Comparison of ENCODE assay signal across 35 mouse cellular contexts in the genomic region with DNA sequence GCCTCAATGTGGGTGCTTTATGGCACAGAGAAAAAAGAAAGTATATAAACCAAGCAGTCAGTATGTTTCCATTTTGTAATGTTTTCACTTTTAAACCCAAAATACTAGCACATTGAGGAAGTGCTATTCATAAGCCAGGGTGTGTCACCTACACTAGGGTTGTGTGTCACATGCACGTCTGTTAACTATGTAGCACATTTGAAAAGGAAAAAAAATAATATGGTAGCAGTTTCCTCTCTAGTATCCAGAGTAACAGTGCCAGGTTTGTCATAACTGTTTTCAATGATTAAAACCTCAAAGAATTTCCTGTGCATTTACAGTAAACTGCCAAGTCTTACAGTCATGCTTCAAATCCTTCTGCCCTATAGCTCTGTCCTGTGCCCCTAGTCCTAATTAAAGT.
DNase-seq lines count a peak whose midpoint lies in the region; ATAC-seq and TF ChIP-seq lines count a peak whose summit lies in the region.
"Had no signal": no experiment of that assay in that cellular context is flagged by ENCODE, and none has a peak within 500 bp of the region (broad histone marks: within the 10 kb centered on the region; RNA-seq: fewer than 3 reads in every experiment).

No protein-coding gene starts in this region.

- no peak for TF ChIP-seq POLR2A in CH12.LX (IDR thresholded peaks at IDR 0.05; ENCODE audit: low read depth, low read length)
- no peak for TF ChIP-seq POLR2A in embryonic fibroblast, embryonic 13.5 days (IDR thresholded peaks at IDR 0.05; ENCODE audit: low read depth, low read length)

- in situ Hi-C loops in CH12.LX (cut with MboI; ENCODE audit: low pct_ligation_motif_present, low pct_unique_long_range_greater_than_20kb, low sequenced_read_pairs): no loop called here

- H3K4me3 ChIP-seq in midbrain, embryonic 11.5 days (ENCODE audit: low read depth, low read length): no peak overlapping the region
- no peak overlapping the region for H3K4me3 ChIP-seq in midbrain, postnatal 0 days (ENCODE audit: low read depth, low read length)
- no peak overlapping the region for H3K4me3 ChIP-seq in CH12.LX (replicated peaks in 1 of 3; ENCODE audit: low read depth in 2 of 3, low read length in 2 of 3, poor library complexity in 1 of 3)
- no peak overlapping the region for H3K4me3 ChIP-seq in embryonic fibroblast, embryonic 13.5 days (ENCODE audit: insufficient read depth, low read length)
- H3K4me3 ChIP-seq: embryonic facial prominence, embryonic 13.5 days; forebrain, embryonic 12.5 days; heart, embryonic 12.5 days; kidney, embryonic 15.5 days; layer of hippocampus, adult 2 months; limb, embryonic 12.5 days; liver, embryonic 12.5 days; midbrain, embryonic 12.5 days; neural tube, embryonic 13.5 days had no signal

- 71% methylated on average over 1 of the region's 1 CpGs for WGBS in midbrain, embryonic 11.5 days
- 77% methylated on average over 1 of the region's 1 CpGs for WGBS in midbrain, postnatal 0 days

- ATAC-seq in midbrain, embryonic 11.5 days (ENCODE audit: low FRiP score): no peak
- ATAC-seq in midbrain, postnatal 0 days (ENCODE audit: low FRiP score): no peak
- peak; percentile 37 for ATAC-seq in megakaryocyte progenitor cell, adult 5-6 weeks (replicated peaks; ENCODE audit: poor library complexity)
- ATAC-seq: liver, embryonic 12.5 days; liver, postnatal 0 days; lung, postnatal 0 days had no signal

- no peaks in the 10 kb centered on the region for H3K27me3 ChIP-seq in midbrain, embryonic 11.5 days (ENCODE audit: control insufficient read depth, insufficient read depth, low read length)
- H3K27me3 ChIP-seq in midbrain, postnatal 0 days (ENCODE audit: insufficient read depth, low read length): no peaks in the 10 kb centered on the region
- H3K27me3 ChIP-seq in CH12.LX (replicated peaks): no peaks in the 10 kb centered on the region
- H3K27me3 ChIP-seq: embryonic facial prominence, embryonic 13.5 days; forebrain, embryonic 12.5 days; heart, embryonic 12.5 days; kidney, embryonic 15.5 days; limb, embryonic 12.5 days; liver, embryonic 12.5 days; midbrain, embryonic 12.5 days; neural tube, embryonic 13.5 days had no signal

- TF ChIP-seq EP300 in CH12.LX (IDR thresholded peaks at IDR 0.05; ENCODE audit: low read length): no peak

- peak; percentile 1 for DNase-seq in midbrain, embryonic 11.5 days (ENCODE audit: low spot score, missing footprints)
- DNase-seq in midbrain, postnatal 0 days (ENCODE audit: low spot score): no peak
- peak; percentile 3 for DNase-seq in CH12.LX (ENCODE audit: extremely low read depth)
- DNase-seq in adrenal gland, postnatal 14 days: no peak
- no peak for DNase-seq in heart, adult 8-10 months (ENCODE audit: low spot score)
- no peak for DNase-seq in layer of hippocampus, adult 9-11 months
- DNase-seq: adrenal gland, adult 8-10 months; cerebellum, adult 11 months; cerebellum, adult 9-10 months; cerebellum, postnatal 36 days; embryo, embryonic 11 days; gastrocnemius, postnatal 25 days; heart, adult 11 months; heart, postnatal 4 days; kidney, adult 18-20 months; kidney, postnatal 25 days; liver, postnatal 0 days; lung, postnatal 4 days; right cerebral cortex, postnatal 4 days; thymus, adult 18-20 months; thymus, postnatal 4 days had no signal

- no peaks in the 10 kb centered on the region for H3K79me2 ChIP-seq in CH12.LX (replicated peaks; ENCODE audit: control insufficient read depth, extremely low read depth, insufficient read depth, poor library complexity, severe bottlenecking)

- no peak for TF ChIP-seq RAD21 in CH12.LX (IDR thresholded peaks at IDR 0.05; ENCODE audit: low read depth, low read length)

- no peak overlapping the region for H3K4me2 ChIP-seq in midbrain, embryonic 11.5 days
- H3K4me2 ChIP-seq in midbrain, postnatal 0 days (ENCODE audit: low read depth, low read length, poor library complexity, severe bottlenecking): no peak overlapping the region
- H3K4me2 ChIP-seq in CH12.LX (ENCODE audit: insufficient read depth, low read depth, poor library complexity, severe bottlenecking): no peak overlapping the region
- H3K4me2 ChIP-seq: embryonic facial prominence, embryonic 13.5 days; forebrain, embryonic 12.5 days; heart, embryonic 12.5 days; hindbrain, embryonic 14.5 days; kidney, embryonic 15.5 days; limb, embryonic 12.5 days; liver, embryonic 12.5 days; midbrain, embryonic 12.5 days; neural tube, embryonic 13.5 days had no signal

- no peak for TF ChIP-seq CTCF in midbrain, postnatal 0 days (IDR thresholded peaks at IDR 0.05)
- TF ChIP-seq CTCF in CH12.LX (conservative IDR thresholded peaks at IDR 0.05 in 1 of 2, IDR thresholded peaks at IDR 0.05 in 1 of 2; ENCODE audit: low read depth in 2 of 2, low read length in 2 of 2): no peak
- no peak for TF ChIP-seq CTCF in embryonic fibroblast, embryonic 13.5 days (IDR thresholded peaks at IDR 0.05; ENCODE audit: borderline replicate concordance, insufficient read depth, low read length)

- no peak overlapping the region for H3K27ac ChIP-seq in midbrain, embryonic 11.5 days (ENCODE audit: low read depth, low read length)
- no peak overlapping the region for H3K27ac ChIP-seq in midbrain, postnatal 0 days (ENCODE audit: low read depth, low read length)
- H3K27ac ChIP-seq in CH12.LX (ENCODE audit: insufficient read depth, low read depth): no peak overlapping the region
- H3K27ac ChIP-seq in embryonic fibroblast, embryonic 13.5 days (ENCODE audit: insufficient read depth, low read length): peak overlapping the region; percentile 80
- H3K27ac ChIP-seq: embryonic facial prominence, embryonic 13.5 days; forebrain, embryonic 12.5 days; hindbrain, embryonic 14.5 days; kidney, embryonic 15.5 days; layer of hippocampus, adult 2 months; limb, embryonic 12.5 days; liver, embryonic 12.5 days; midbrain, embryonic 12.5 days; neural tube, embryonic 13.5 days; stomach, postnatal 0 days had no signal

- no peaks in the 10 kb centered on the region for H3K36me3 ChIP-seq in midbrain, embryonic 11.5 days (ENCODE audit: control insufficient read depth, insufficient read depth, low read length)
- no peaks in the 10 kb centered on the region for H3K36me3 ChIP-seq in midbrain, postnatal 0 days (ENCODE audit: insufficient read depth, low read length)
- H3K36me3 ChIP-seq in CH12.LX (replicated peaks in 1 of 2; ENCODE audit: control insufficient read depth in 1 of 2, insufficient read depth in 1 of 2, low read length in 1 of 2): no peaks in the 10 kb centered on the region
- H3K36me3 ChIP-seq: embryonic facial prominence, embryonic 13.5 days; forebrain, embryonic 12.5 days; heart, embryonic 12.5 days; kidney, embryonic 15.5 days; limb, embryonic 12.5 days; liver, embryonic 12.5 days; midbrain, embryonic 12.5 days; neural tube, embryonic 13.5 days had no signal

- no peaks in the 10 kb centered on the region for H3K9me3 ChIP-seq in midbrain, embryonic 11.5 days (ENCODE audit: control insufficient read depth, low read length)
- H3K9me3 ChIP-seq in midbrain, postnatal 0 days (ENCODE audit: low read length): 0 out of 2 replicates have a peak, but pooled peaks cover 3% of the 10 kb centered on the region
- H3K9me3 ChIP-seq in CH12.LX (replicated peaks; ENCODE audit: low read length): no peaks in the 10 kb centered on the region
- H3K9me3 ChIP-seq: embryonic facial prominence, embryonic 13.5 days; heart, embryonic 12.5 days; kidney, embryonic 15.5 days; limb, embryonic 12.5 days; liver, embryonic 12.5 days; midbrain, embryonic 12.5 days; neural tube, embryonic 13.5 days had no signal

- H3K9ac ChIP-seq in midbrain, embryonic 11.5 days (ENCODE audit: low read length): no peak overlapping the region
- H3K9ac ChIP-seq in midbrain, postnatal 0 days (replicated peaks; ENCODE audit: low read length, poor library complexity, severe bottlenecking): no peak overlapping the region
- no peak overlapping the region for H3K9ac ChIP-seq in CH12.LX (ENCODE audit: insufficient read depth, low read depth)
- H3K9ac ChIP-seq: embryonic facial prominence, embryonic 13.5 days; forebrain, embryonic 12.5 days; heart, embryonic 12.5 days; hindbrain, embryonic 14.5 days; kidney, embryonic 15.5 days; limb, embryonic 12.5 days; liver, embryonic 12.5 days; liver, postnatal 0 days; midbrain, embryonic 12.5 days; neural tube, embryonic 13.5 days had no signal

- H3K4me1 ChIP-seq in midbrain, embryonic 11.5 days (ENCODE audit: control insufficient read depth, insufficient read depth, low read length): no peaks in the 10 kb centered on the region
- no peaks in the 10 kb centered on the region for H3K4me1 ChIP-seq in midbrain, postnatal 0 days (ENCODE audit: insufficient read depth, low read length)
- H3K4me1 ChIP-seq in CH12.LX (ENCODE audit: control insufficient read depth in 1 of 2, insufficient read depth in 2 of 2): peaks cover 0 to 17% of the 10 kb centered on the region in 2 experiments; a peak in 2 of 4 replicates
- H3K4me1 ChIP-seq in embryonic fibroblast, embryonic 13.5 days (ENCODE audit: control insufficient read depth, insufficient read depth, low read length): peaks cover 7% of the 10 kb centered on the region
- H3K4me1 ChIP-seq: forebrain, embryonic 12.5 days; heart, embryonic 12.5 days; kidney, embryonic 15.5 days; liver, embryonic 12.5 days; midbrain, embryonic 12.5 days; neural tube, embryonic 13.5 days had no signal

- dilution Hi-C loops in CH12.LX (cut with MboI; ENCODE audit: extremely low pct_ligation_motif_present, extremely low pct_unique_long_range_greater_than_20kb, low sequenced_read_pairs): no loop called here

TF ChIP-seq in CH12.LX, 34 proteins besides CTCF, POLR2A, EP300 and RAD21:
- TF ChIP-seq GABPA (IDR thresholded peaks at IDR 0.05; ENCODE audit: insufficient replicate concordance, low read depth, low read length) (no peak), ZC3H11A (IDR thresholded peaks at IDR 0.05; ENCODE audit: low read depth, low read length) (no peak), ZNF384 (IDR thresholded peaks at IDR 0.05; ENCODE audit: low read depth, low read length) (no peak), KAT2A (IDR thresholded peaks at IDR 0.05; ENCODE audit: insufficient replicate concordance, low read length) (no peak), BHLHE40 (IDR thresholded peaks at IDR 0.05; ENCODE audit: low read depth, low read length) (no peak), USF1 (IDR thresholded peaks at IDR 0.05; ENCODE audit: low read depth, low read length) (no peak), ZMIZ1 (IDR thresholded peaks at IDR 0.05; ENCODE audit: low read depth, low read length) (no peak), SIN3A (IDR thresholded peaks at IDR 0.05; ENCODE audit: low read length) (no peak), MAX (IDR thresholded peaks at IDR 0.05; ENCODE audit: low read length) (no peak), RCOR1 (conservative IDR thresholded peaks at IDR 0.05; ENCODE audit: low read depth, low read length) (no peak), JUN (IDR thresholded peaks at IDR 0.05; ENCODE audit: insufficient read depth, low read depth, low read length) (no peak)

Comparison
In these comparisons a context has a peak if more than half of its experiments do, and no peak if none do; other contexts are left out.
1. DNase-seq: peak in midbrain, embryonic 11.5 days (single experiment) and CH12.LX (single experiment); none in midbrain, postnatal 0 days (single experiment), adrenal gland, postnatal 14 days (single experiment), heart, adult 8-10 months (single experiment) and layer of hippocampus, adult 9-11 months (single experiment).